8 mouse cellular contexts compared by ENCODE assay signal in genomic region chr12:73908274-73909012, GRCm38 (mm10). TPM values are rescaled to one million over a fixed set of nuclear protein-coding genes. Genes with fewer than 3 reads are reported as not detected.
DNase-seq lines count a peak whose midpoint lies in the region; ATAC-seq lines count a peak whose summit lies in the region.

No protein-coding gene starts in this region.

- peak overlapping the region; percentile 61 for H3K4me2 ChIP-seq in hindbrain, embryonic 12.5 days (replicated peaks)

- ATAC-seq in hindbrain, embryonic 12.5 days (ENCODE audit: low FRiP score) = peak; percentile 78

- peaks cover 13% of the 10 kb centered on the region for H3K4me1 ChIP-seq in hindbrain, embryonic 12.5 days

- peak overlapping the region; percentile 97 for H3K9ac ChIP-seq in hindbrain, embryonic 12.5 days

- H3K36me3 ChIP-seq in hindbrain, embryonic 12.5 days = no peaks in the 10 kb centered on the region

- no peaks in the 10 kb centered on the region for H3K27me3 ChIP-seq in hindbrain, embryonic 12.5 days

- DNase-seq in MN1 (ENCODE audit: low spot score) = peak; percentile 65
- DNase-seq in cerebellum, adult 9-10 months = peak; percentile 66
- DNase-seq in frontal cortex, postnatal 14 days (ENCODE audit: low spot score in 2 of 2) = peak; percentile 24 to 30
- DNase-seq in layer of hippocampus, postnatal 36 days = peak; percentile 59 to 61
- peak; percentile 67 for DNase-seq in lung, postnatal 14 days
- peak; percentile 66 for DNase-seq in retina, embryonic 14.5 days (ENCODE audit: low spot score)
- DNase-seq in thymus, postnatal 4 days = peak; percentile 79

- peak overlapping the region; percentile 99 for H3K27ac ChIP-seq in hindbrain, embryonic 12.5 days

- H3K4me3 ChIP-seq in hindbrain, embryonic 12.5 days = peak overlapping the region; percentile 95

- under 1% methylated on average over 62 of the region's 76 CpGs for WGBS in hindbrain, embryonic 12.5 days

- no peaks in the 10 kb centered on the region for H3K9me3 ChIP-seq in hindbrain, embryonic 12.5 days (replicated peaks)

RNA-seq across cellular contexts. Expression of gene Hif1a, which starts 7.3 kb away (rescaled TPM):
- 133 and 139 TPM in 2 replicates for polyA plus RNA-seq in hindbrain, embryonic 12.5 days (2016; fragmentation: Nextera tagmentation; extraction: Ambion mirVana)
- total RNA-seq in layer of hippocampus, postnatal 36 days (2021) = 10 to 100 TPM; 54.9 to 60.0 TPM

RNA-seq across cellular contexts. Expression of gene Gm49321, which starts 29.0 kb away (rescaled TPM):
- polyA plus RNA-seq in hindbrain, embryonic 12.5 days (2016; fragmentation: Nextera tagmentation; extraction: Ambion mirVana) = 15.2 and 15.8 TPM in 2 replicates
- 10 to 100 TPM; 12.0 to 17.6 TPM for total RNA-seq in layer of hippocampus, postnatal 36 days (2021)

RNA-seq across cellular contexts. Expression of gene Snapc1, which starts 55.8 kb away (rescaled TPM):
- 29.4 and 31.5 TPM in 2 replicates for polyA plus RNA-seq in hindbrain, embryonic 12.5 days (2016; fragmentation: Nextera tagmentation; extraction: Ambion mirVana)
- 10 to 100 TPM; 37.3 to 39.2 TPM for total RNA-seq in layer of hippocampus, postnatal 36 days (2021)

Comparison
In these comparisons a context has a peak if more than half of its experiments do, and no peak if none do; other contexts are left out.
1. Peak in every context shown above with its lines: DNase-seq, ATAC-seq, H3K4me3 ChIP-seq and H3K27ac ChIP-seq.
2. DNase-seq: peak in every context shown above with its lines; median percentile 79 in thymus, postnatal 4 days; 67 in lung, postnatal 14 days; 66 in cerebellum, adult 9-10 months; 66 in retina, embryonic 14.5 days; 65 in MN1; 60 in layer of hippocampus, postnatal 36 days; 27 in frontal cortex, postnatal 14 days.